Mouse (Mus musculus) cerebellum, adult 2 months (tissue): ENCODE results near the gene Mrtfa.

ENCODE experiments used
- CTCF ChIP-seq: fragments of 200-500 bp; IDR thresholded peaks from 2 replicates; pipeline ENCODE4 v1.5.1; 2011; ENCODE audit warnings: low read depth, mild to moderate bottlenecking, control low read depth, low read length, moderate library complexity, borderline replicate concordance; ENCODE audit not compliant: insufficient read depth
- POLR2A ChIP-seq: fragments of 200-500 bp; IDR thresholded peaks from 2 replicates; pipeline ENCODE4 v1.6.1; 2011; ENCODE audit warnings: low read length, control low read depth, borderline replicate concordance; ENCODE audit not compliant: insufficient read depth

GRCm38 (mm10) chr15:81045336-81045735, 145.2 kb downstream of the Mrtfa start:
- TF ChIP-seq CTCF: no peak
- TF ChIP-seq POLR2A: no peak
